Mouse (Mus musculus) G1E-ER4 (cell line): ENCODE data around the gene Cntln. TPM values are rescaled to one million over a fixed set of nuclear protein-coding genes. Genes with fewer than 3 reads are reported as not detected.

Experiments used
- GATA1 ChIP-seq: IDR thresholded peaks from one replicate; pipeline ENCODE4 v1.8.0; 2012; ENCODE audit warnings: low read length, inconsistent platforms
- polyA plus RNA-seq: library from polyadenylated mRNA; stranded (reverse); fragments of >175 nt; gene quantifications from 2 replicates; pipeline ENCODE4 v1.2.3, GENCODE M21; 2012

Gene Cntln
- polyA plus RNA-seq, 1 experiment: not detected

DNA sequence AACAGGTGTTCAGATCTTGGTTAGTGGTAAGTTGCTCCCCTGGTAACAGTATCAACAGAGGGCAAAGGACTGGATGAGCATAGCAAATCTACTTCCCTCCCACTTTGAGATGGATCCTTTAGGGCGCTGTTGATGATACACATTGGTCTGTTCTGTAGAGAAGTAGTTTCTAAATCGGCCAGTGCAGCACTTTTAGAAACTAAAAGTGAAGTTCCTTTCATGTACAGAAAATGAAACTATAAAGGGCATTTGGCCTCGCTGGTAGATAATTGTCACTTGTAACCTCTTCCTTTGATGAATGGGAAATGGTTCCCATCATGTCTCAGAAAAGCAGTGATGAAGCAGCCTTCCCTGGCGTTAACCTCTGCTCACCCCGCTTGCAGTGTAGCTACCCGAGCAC lies 121.5 kb downstream of the Cntln start:
- TF ChIP-seq GATA1: no peak

DNA sequence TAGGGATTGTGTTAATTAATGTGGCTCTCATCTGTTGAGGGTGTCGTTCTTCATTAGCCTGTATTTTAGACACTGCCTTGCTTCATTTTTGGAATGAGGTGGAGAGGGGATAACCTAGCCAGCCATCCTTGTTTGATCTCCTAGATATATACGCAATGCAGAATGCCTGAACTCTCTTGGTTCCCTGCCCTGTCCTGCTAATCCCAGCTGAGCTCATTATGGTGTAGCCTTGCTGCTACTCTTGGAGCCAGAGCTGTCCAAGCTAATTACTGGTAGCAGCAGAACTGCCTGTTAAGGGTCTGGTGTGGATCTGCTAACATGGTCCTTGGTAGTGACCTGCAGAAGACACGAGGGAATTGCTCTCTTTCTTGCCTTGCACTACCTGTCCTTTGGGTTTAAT lies 122.7 kb downstream of the Cntln start:
- TF ChIP-seq GATA1: no peak

DNA sequence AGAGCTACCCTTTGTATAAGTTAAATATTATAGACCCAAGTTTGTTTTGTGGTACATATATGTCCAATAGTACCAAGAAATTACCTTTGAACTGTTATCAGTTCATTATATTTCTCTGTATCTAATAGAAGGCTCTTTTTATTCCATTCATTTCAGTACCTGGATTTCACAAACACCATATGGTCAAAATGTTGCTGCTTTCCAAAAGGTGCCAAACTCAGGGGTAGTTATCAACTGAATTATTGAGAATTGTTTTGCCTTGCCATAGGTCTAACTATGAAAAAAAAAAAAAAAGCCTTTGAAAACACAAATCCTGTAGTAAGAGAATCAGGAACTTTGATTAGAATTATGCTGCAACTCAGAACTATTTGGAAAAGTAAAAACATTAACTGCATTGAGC lies 126.7 kb downstream of the Cntln start:
- no peak for TF ChIP-seq GATA1

DNA sequence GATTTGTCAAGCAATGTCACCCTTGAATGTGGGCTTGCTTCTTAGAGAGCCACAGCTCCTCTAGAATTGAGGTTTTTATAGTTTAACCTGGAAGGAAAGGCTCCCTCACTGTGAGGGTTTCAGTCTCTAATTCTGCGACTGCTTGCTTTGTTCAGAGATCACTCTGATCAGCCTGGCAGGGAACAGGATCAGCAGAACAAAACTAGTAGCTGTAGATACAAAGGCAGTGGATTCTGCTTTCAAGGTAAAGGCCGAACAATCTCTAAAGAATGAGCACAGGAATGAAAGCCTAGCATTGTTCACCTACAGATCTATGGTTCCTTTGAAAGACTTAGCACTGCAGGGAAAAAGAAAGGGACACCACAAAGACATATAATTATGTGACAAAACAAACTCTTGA lies 161.6 kb downstream of the Cntln start:
- no peak for TF ChIP-seq GATA1

- TF ChIP-seq GATA1: no peak
These were observed 165.9 kb downstream of the Cntln start for GRCm38 (mm10) chr4:85049933-85050553.

GRCm38 (mm10) chr4:85054616-85055015 lies 170.5 kb downstream of the Cntln start:
- no peak for TF ChIP-seq GATA1

DNA sequence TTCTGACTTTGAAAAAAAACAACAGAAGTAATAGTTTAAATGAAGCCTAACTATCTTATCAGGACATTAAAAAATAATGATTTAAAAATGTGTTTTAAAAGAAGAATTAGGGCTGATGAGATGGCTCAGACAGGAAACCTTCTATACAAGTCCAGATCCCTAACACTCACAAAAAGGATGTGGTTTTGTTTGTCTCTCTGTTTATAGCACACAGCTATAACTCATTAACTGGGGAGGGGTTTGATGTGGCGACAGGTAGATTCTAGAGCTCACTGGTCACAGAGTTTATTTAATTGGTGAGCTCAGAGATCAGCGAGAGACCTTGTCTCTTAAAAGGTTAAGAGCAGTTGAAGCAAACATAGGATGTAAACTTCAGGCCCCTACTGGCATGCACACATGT lies 175.5 kb downstream of the Cntln start:
- no peak for TF ChIP-seq GATA1

GRCm38 (mm10) chr4:85061676-85062075 lies 177.6 kb downstream of the Cntln start:
- no peak for TF ChIP-seq GATA1

DNA sequence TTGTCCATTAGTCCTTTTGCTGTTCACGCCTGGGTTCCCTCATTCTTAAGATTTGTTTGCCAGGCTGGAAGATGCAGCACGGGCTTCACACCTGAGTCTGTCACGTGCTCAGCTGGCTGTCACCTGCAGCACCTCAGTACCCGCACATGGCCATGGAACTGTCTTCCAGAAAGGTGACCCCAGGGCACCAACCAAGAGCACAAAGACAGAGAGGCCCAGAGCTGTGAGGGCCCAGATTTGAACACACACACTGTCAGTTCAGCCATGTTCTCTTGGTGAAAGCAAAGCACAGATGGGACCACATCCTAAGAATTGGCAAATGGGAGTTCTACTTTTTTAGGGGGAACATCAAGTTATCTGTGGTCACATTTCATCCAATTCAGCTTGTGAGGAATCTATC lies 211.9 kb downstream of the Cntln start:
- no peak for TF ChIP-seq GATA1

DNA sequence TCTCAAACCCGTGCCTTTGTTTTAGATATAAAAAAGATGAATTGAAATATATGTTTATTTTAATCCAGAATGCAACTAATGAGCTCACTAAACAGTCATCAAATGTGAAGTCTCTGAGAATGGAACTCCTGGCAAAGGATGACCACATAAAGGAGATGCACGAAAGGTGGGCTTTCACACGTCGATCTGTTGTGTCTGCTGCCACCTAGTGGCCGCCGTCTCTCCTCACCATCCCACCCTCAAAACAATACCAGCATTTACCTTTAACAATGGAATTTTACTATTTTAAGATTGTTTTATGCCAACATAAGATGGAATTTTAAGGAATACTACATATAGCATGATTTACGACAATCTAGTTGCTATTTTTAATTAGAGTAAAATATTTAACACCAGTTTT lies 212.6 kb downstream of the Cntln start:
- TF ChIP-seq GATA1: no peak

- TF ChIP-seq GATA1: no peak
These were observed 218.1 kb downstream of the Cntln start for GRCm38 (mm10) chr4:85102168-85102567.

GRCm38 (mm10) chr4:85106416-85106815 lies 222.3 kb downstream of the Cntln start:
- TF ChIP-seq GATA1: no peak

DNA sequence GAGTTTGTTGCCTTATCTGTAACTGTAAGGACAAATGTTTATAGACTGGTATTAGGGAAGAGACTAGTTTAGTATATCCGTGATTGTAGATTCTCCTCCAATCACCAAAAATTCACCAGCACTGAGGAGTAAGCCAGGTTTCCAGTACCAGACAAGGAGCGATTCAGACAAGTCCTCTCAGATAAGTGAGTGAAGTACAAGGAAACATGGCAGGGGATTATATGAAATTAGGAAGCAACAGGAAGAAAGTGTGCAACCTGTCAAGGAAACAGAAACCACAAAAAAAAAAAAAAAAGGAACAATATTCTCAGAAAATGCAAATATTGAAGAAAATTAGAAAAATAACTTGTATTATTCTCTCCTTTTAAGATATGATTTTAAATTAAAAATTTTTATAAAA lies 222.9 kb downstream of the Cntln start:
- no peak for TF ChIP-seq GATA1

DNA sequence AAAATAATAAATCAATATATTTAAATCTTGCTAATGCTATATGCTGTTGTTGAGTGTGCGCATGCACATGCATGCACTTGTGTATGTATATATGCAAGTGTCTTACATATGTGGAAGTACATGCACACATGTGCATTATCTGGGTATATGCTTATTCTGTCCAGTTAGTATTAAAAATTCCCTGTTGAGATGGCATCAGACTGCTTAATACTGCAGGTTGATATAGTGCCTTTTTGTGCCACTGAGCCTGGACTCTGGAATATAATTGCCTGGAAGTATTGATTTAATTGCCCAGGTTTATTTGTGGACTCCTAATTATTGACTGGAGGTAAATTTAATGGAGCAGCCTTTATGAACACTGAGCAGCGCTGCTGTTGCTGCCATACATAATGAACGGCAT lies 236.2 kb downstream of the Cntln start:
- TF ChIP-seq GATA1: no peak

GRCm38 (mm10) chr4:85149726-85150125 lies 265.6 kb downstream of the Cntln start:
- no peak for TF ChIP-seq GATA1

DNA sequence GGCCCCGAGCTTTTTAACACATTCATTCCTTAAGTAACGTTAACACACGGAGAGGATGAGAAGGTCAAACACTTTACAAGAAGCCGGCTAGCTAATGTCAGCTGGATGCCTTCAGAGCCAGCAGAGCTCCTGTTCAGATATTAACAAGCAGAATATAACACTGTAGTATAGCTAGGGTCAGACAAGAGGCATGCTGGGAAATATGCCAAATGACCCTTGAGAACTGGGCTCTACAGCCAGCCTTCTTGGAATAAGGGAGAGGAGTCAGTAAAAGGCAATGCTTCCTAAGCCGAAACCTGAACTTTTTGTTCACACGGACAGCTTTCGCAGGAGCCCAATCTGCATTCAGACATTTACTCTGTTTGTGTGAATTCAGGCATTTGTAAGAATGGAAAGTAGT lies 267.8 kb downstream of the Cntln start:
- no peak for TF ChIP-seq GATA1

GRCm38 (mm10) chr4:85154361-85154760 lies 270.3 kb downstream of the Cntln start:
- no peak for TF ChIP-seq GATA1

- TF ChIP-seq GATA1: no peak
These were observed 277.0 kb downstream of the Cntln start for GRCm38 (mm10) chr4:85161156-85161555.
